Mouse (Mus musculus): ENCODE measurements around the gene Stxbp3.

The Stxbp3 gene

GRCm38 (mm10) chr3:108795554-108796299 is 44.6 kb downstream of the Stxbp3 start:
- no peak for DNase-seq

- DNase-seq, result no peak
Observed at GRCm38 (mm10) chr3:108794780-108795179, 45.5 kb downstream of the Stxbp3 start.

GRCm38 (mm10) chr3:108792420-108792819 is 47.9 kb downstream of the Stxbp3 start:
- DNase-seq, result no peak

GRCm38 (mm10) chr3:108791054-108791706 is 49.1 kb downstream of the Stxbp3 start:
- no peak for DNase-seq

DNA sequence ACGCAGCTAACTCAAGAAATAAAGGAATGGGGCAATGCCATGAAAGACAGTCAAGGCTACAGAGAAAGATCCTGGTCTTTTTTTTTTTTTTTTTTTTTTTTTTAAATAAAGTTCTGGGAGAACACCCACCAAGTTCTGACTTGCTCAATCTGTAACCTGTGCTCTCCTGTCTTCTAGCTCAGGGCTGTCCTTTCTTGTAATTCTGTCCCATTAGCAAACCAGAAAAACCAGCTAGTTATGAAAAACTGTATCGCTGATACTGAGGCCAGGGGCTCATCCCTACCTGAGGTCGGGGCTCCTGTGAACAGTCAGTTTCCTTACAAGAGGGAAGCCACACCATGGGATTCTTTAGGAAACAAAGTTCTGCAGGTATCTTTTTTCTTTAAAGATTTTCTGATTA is 49.8 kb downstream of the Stxbp3 start:
- DNase-seq, result no peak

GRCm38 (mm10) chr3:108789299-108789698 is 51.0 kb downstream of the Stxbp3 start:
- DNase-seq, result no peak

DNA sequence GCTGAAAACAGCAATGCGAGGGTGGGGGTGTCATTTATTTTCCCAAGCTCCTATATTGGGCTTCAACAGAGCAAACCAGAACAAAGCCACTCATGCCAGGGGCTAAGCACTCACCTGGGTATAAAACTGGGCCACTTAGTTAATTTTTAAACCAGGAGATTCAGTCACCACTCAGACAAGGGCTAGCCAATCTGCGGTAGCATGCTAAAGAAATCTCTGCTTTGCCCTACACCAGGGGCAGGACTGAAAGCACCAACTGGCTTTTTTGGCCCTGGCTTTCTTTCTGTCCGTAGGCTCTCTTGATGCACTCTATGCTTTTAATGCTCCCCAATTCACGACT is 51.9 kb downstream of the Stxbp3 start:
- DNase-seq, result no peak

- DNase-seq, result no peak
Observed at GRCm38 (mm10) chr3:108787754-108788454, 52.4 kb downstream of the Stxbp3 start.

GRCm38 (mm10) chr3:108786520-108786919 is 53.8 kb downstream of the Stxbp3 start:
- DNase-seq, result no peak

DNA sequence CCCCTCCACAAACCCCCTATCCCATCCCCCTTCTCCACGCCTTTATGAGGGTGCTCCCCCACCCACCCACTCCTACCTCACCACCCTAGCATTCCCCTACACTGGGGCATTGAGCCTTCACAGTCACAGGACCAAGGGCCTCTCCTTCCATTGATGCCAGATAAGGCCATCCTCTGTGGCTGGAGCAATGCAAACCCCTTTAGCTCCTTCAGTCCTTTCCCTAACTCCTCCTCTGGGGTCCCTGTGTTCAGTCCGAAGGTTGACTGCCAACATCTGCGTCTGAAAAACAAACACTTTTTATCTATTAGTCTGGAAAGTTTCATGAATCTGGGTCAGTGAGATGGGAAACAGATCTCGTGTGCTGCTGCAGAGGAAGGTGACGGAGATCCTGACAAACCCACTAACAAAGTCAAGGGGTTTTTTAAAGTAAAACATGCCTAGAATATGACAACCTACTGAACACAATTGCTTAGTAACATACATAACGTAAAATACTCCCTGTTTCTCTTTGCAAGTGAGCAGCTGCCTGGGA is 57.9 kb downstream of the Stxbp3 start:
- peak; percentile 30 for DNase-seq

- peak; percentile 67 for DNase-seq
Observed at GRCm38 (mm10) chr3:108781884-108782270, 58.4 kb downstream of the Stxbp3 start.

- DNase-seq, result peak; percentile 71
Observed at GRCm38 (mm10) chr3:108781238-108781883, 59.0 kb downstream of the Stxbp3 start.

- DNase-seq, result no peak
Observed at GRCm38 (mm10) chr3:108778761-108779540, 61.4 kb downstream of the Stxbp3 start.

DNA sequence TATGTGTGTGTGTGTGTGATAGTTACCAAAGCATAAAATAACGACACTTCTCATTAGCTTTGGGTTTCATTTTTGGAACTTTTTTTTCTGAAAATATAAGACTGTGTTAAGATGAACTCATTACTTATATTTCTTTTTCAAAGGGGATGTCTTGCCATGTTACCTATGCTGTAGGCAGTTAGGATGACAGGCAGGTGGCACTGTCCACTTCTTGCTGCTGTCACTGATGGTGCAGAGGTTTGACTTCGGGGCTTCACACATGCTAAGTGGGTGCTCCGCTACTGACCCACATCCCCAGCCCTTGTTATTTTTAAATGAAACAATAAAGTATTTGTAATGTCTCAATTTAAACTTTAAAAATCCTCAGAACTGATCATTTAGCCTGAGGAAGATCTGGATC is 67.5 kb downstream of the Stxbp3 start:
- no peak for DNase-seq

DNA sequence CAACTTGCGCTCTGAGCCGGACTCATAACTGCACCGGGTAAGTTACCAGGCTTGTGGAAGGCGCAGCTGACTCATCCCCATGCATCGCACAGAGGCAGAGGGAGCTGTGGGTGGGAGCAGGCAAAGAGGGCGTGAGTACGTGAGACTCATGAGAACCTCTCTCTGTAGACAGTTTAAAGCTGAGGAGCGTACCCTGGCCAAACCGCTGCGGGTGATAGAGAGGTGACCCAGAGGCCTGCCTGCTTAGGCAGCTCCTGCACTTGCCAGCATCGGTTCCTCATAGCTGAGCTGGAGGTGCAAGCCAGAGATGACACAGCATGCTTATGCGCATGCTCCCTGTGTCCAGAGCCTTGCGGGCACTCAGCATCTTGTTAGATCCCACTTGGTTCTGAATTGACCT is 68.1 kb downstream of the Stxbp3 start:
- peak; percentile 27 for DNase-seq

- DNase-seq, result peak; percentile 87
Observed at GRCm38 (mm10) chr3:108770725-108771368, 69.5 kb downstream of the Stxbp3 start.

DNA sequence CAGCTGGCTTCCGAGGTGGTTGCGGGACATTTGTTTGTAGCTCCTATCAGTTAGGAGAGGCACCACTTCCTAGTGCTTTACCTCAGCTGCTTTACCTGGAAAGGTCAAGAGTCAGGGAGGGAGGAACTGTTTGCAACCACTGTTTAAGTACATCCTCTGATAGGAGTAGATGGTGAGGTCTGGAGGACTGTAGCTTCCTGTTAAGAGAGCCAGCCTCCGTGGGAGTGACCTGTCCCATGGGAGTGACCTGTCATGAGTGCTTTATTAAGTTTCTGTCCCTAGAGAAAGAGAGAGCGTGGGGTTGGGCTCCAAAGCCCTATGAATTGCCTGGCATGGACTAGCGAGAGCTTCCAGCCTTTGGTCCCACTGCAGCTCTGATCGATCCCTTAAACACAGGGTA is 70.8 kb downstream of the Stxbp3 start:
- DNase-seq, result no peak

GRCm38 (mm10) chr3:108767416-108767815 is 72.9 kb downstream of the Stxbp3 start:
- DNase-seq, result peak; percentile 52

GRCm38 (mm10) chr3:108766943-108767342 is 73.4 kb downstream of the Stxbp3 start:
- DNase-seq, result no peak

- DNase-seq, result no peak
Observed at GRCm38 (mm10) chr3:108765476-108765875, 74.8 kb downstream of the Stxbp3 start.

- DNase-seq, result no peak
Observed at GRCm38 (mm10) chr3:108764976-108765375, 75.3 kb downstream of the Stxbp3 start.

DNA sequence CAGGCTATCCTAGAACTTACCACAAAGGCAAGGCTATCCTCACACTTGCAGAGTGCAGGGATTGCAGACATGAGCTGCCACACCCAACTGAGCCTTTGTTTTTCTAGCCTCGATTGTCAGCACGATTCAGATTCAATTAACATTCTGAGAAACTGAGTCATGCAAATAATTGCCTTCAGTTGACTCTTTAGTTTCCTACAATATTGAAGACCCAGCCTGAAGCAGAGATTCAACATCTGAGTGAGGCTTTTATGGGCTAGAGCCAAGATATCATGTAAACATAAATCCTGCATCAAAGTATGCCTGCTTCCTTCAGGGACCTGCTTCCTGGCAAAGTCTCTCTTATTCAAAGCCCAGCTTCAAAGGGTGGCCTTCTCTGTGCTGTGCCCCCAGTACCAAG is 76.6 kb downstream of the Stxbp3 start:
- DNase-seq, result no peak
